Comparison of ENCODE assay signal across 8 mouse cellular contexts in the genomic region with DNA sequence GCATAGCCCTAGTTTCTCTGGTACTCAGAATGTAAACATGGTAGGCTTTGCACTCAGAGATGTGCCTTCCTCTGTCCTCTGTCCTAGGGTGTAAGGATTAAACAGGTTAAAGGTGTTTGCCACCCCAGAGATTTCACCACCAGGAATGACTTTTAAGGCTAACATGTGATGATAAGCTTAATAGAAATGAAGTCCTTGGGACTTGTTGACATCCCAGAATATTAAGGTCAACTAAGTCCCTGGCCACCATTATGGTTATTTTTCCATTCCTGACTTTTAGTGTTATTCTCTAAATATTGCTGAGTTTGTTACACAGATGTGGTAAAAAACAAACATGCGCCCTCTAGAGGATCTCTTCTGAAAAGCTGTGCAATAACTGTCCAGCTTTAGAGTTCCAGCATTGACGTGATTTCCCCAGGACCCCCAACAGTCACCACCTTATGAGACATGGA.
DNase-seq lines count a peak whose midpoint lies in the region; ATAC-seq and TF ChIP-seq lines count a peak whose summit lies in the region.

No protein-coding gene starts in this region.

- TF ChIP-seq RAD21 in MEL (IDR thresholded peaks at IDR 0.05; ENCODE audit: low read depth, low read length) = peak; percentile 51

- H3K4me3 ChIP-seq in MEL (ENCODE audit: control insufficient read depth in 1 of 2, insufficient read depth in 1 of 2, low read depth in 2 of 2, low read length in 2 of 2) = no peak overlapping the region
- H3K4me3 ChIP-seq in forebrain, postnatal 0 days (ENCODE audit: low read depth, low read length) = no peak overlapping the region
- H3K4me3 ChIP-seq in midbrain, embryonic 16.5 days (ENCODE audit: low read depth, low read length) = no peak overlapping the region

- TF ChIP-seq EP300 in MEL (IDR thresholded peaks at IDR 0.05; ENCODE audit: low read depth in 1 of 2, low read length in 2 of 2) = no peak

- no peak overlapping the region for H3K27ac ChIP-seq in MEL (ENCODE audit: control insufficient read depth, low read depth, low read length)
- no peak overlapping the region for H3K27ac ChIP-seq in forebrain, postnatal 0 days (ENCODE audit: low read depth, low read length)
- no peak overlapping the region for H3K27ac ChIP-seq in midbrain, embryonic 16.5 days (ENCODE audit: low read length)

- peaks cover 42% of the 10 kb centered on the region for H3K79me2 ChIP-seq in MEL (ENCODE audit: control insufficient read depth, insufficient read depth, low read length, poor library complexity)

- peaks cover 50 to 63% of the 10 kb centered on the region in 2 experiments for H3K36me3 ChIP-seq in MEL (ENCODE audit: control insufficient read depth in 1 of 2, insufficient read depth in 2 of 2, low read length in 2 of 2)
- H3K36me3 ChIP-seq in forebrain, postnatal 0 days (ENCODE audit: insufficient read depth) = no peaks in the 10 kb centered on the region
- no peaks in the 10 kb centered on the region for H3K36me3 ChIP-seq in midbrain, embryonic 16.5 days (ENCODE audit: control insufficient read depth, insufficient read depth, low read length)

- H3K9me3 ChIP-seq in MEL (replicated peaks; ENCODE audit: insufficient read depth, low read length) = no peaks in the 10 kb centered on the region
- H3K9me3 ChIP-seq in forebrain, postnatal 0 days (ENCODE audit: low read length) = no peaks in the 10 kb centered on the region
- H3K9me3 ChIP-seq in midbrain, embryonic 16.5 days (replicated peaks; ENCODE audit: control insufficient read depth, low read length, poor library complexity, severe bottlenecking) = no peaks in the 10 kb centered on the region

- no peak for TF ChIP-seq POLR2A in MEL (IDR thresholded peaks at IDR 0.05; ENCODE audit: control insufficient read depth in 1 of 2, insufficient read depth in 1 of 2, low read depth in 1 of 2, low read length in 2 of 2, poor library complexity in 1 of 2)

- H3K9ac ChIP-seq in MEL (ENCODE audit: control insufficient read depth, low read depth, low read length, poor library complexity, severe bottlenecking) = no peak overlapping the region
- H3K9ac ChIP-seq in forebrain, postnatal 0 days = no peak overlapping the region
- H3K9ac ChIP-seq in midbrain, embryonic 16.5 days (ENCODE audit: low read depth, low read length) = no peak overlapping the region

- DNase-seq in heart, postnatal 4 days = peak; percentile 31
- DNase-seq in heart, postnatal 36 days = no peak
- peak; percentile 76 for DNase-seq in 3T3-L1 (ENCODE audit: low read depth, low spot score)
- DNase-seq in MEL (ENCODE audit: low read depth, low spot score) = peak; percentile 65
- peak; percentile 28 for DNase-seq in forebrain, postnatal 0 days
- no peak for DNase-seq in spleen, postnatal 14 days (ENCODE audit: low spot score in 2 of 2)
- no peak for DNase-seq in adrenal gland, postnatal 4 days (ENCODE audit: low spot score in 2 of 2)

- no peaks in the 10 kb centered on the region for H3K27me3 ChIP-seq in MEL (ENCODE audit: control insufficient read depth in 1 of 2, insufficient read depth in 2 of 2, low read length in 2 of 2)
- no peaks in the 10 kb centered on the region for H3K27me3 ChIP-seq in forebrain, postnatal 0 days (ENCODE audit: insufficient read depth, low read length)
- H3K27me3 ChIP-seq in midbrain, embryonic 16.5 days (ENCODE audit: control insufficient read depth, insufficient read depth, low read depth, low read length) = no peaks in the 10 kb centered on the region

- no peak for ATAC-seq in forebrain, postnatal 0 days
- peak; percentile 44; the same call in 1 of the 2 replicates for ATAC-seq in midbrain, embryonic 16.5 days

- H3K4me2 ChIP-seq in forebrain, postnatal 0 days (ENCODE audit: low read depth) = no peak overlapping the region
- no peak overlapping the region for H3K4me2 ChIP-seq in midbrain, embryonic 16.5 days (ENCODE audit: low read length)

- intact Hi-C loops in heart, postnatal 36 days (cut with DNase I) = no loop called here

- peaks cover 14 to 18% of the 10 kb centered on the region in 2 experiments for H3K4me1 ChIP-seq in MEL (ENCODE audit: control insufficient read depth in 1 of 2, insufficient read depth in 2 of 2, low read length in 2 of 2)
- H3K4me1 ChIP-seq in forebrain, postnatal 0 days (ENCODE audit: insufficient read depth) = no peaks in the 10 kb centered on the region
- no peaks in the 10 kb centered on the region for H3K4me1 ChIP-seq in midbrain, embryonic 16.5 days (ENCODE audit: control insufficient read depth, insufficient read depth, low read length)

- peak; percentile 7 to 68 (median 60); a peak in 4 of 6 replicates for TF ChIP-seq CTCF in MEL (IDR thresholded peaks at IDR 0.05 in 2 of 3, conservative IDR thresholded peaks at IDR 0.05 in 1 of 3; ENCODE audit: control insufficient read depth in 1 of 3, insufficient read depth in 1 of 3, low read depth in 2 of 3, low read length in 3 of 3, poor library complexity in 1 of 3, severe bottlenecking in 1 of 3)
- TF ChIP-seq CTCF in forebrain, postnatal 0 days (IDR thresholded peaks at IDR 0.05; ENCODE audit: low read depth) = peak; percentile 60

- WGBS in forebrain, postnatal 0 days = 7% methylated on average over 2 of the region's 2 CpGs
- WGBS in midbrain, embryonic 16.5 days = 8% methylated on average over 2 of the region's 2 CpGs

TF ChIP-seq in MEL, 35 proteins besides CTCF, POLR2A, EP300 and RAD21:
- TF ChIP-seq ETS1 (IDR thresholded peaks at IDR 0.05; ENCODE audit: low read depth, low read length) = peak; percentile 35; the same call in 1 of the 2 replicates
- no peak for TF ChIP-seq TAL1 (IDR thresholded peaks at IDR 0.05; ENCODE audit: low read length)
- no peak for TF ChIP-seq GABPA (IDR thresholded peaks at IDR 0.05; ENCODE audit: low read depth, low read length)
- 0 out of 2 replicates have a peak, but pooled peaks have one; percentile 37 for TF ChIP-seq SIN3A (IDR thresholded peaks at IDR 0.05; ENCODE audit: low read length)
- peak; percentile 51 for TF ChIP-seq SMC3 (IDR thresholded peaks at IDR 0.05; ENCODE audit: low read depth, low read length)
- TF ChIP-seq MAFK (IDR thresholded peaks at IDR 0.05; ENCODE audit: borderline replicate concordance, low read depth, low read length) = peak; percentile 71

Comparison
In these comparisons a context has a peak if more than half of its experiments do, and no peak if none do; other contexts are left out.
1. DNase-seq: peak in heart, postnatal 4 days (single experiment), 3T3-L1 (single experiment), MEL (single experiment) and forebrain, postnatal 0 days (single experiment); none in heart, postnatal 36 days (0 of 2), spleen, postnatal 14 days (0 of 2) and adrenal gland, postnatal 4 days (0 of 2).